Mouse (Mus musculus) ES-Bruce4 (cell line): ENCODE results near the gene Myl3.

Experiments used
- CTCF ChIP-seq: IDR thresholded peaks from one replicate; pipeline ENCODE4 v1.8.1; 2011; ENCODE audit warnings: low read depth, low read length
- POLR2A ChIP-seq: IDR thresholded peaks from one replicate; pipeline ENCODE4 v1.8.1; 2011; ENCODE audit warnings: low read length; ENCODE audit not compliant: insufficient read depth

DNA sequence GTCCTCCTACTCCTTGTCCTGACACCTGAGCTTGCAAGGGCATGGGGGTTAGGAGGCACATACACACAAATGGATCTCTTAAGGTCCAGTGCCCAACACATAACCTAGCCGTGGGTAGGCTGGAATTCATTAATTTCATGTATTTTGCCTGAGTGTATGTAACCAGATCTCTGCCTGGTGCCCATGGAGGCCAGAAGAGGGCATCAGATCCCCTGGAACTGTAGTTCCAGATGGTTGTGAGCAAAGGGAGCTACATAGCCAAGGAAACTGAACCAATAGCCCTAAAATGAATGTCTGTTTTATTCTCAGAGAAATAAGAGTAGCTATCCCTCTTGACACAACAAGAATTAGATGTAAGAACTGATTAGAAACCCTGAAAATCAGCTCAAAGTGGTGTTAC is 26.2 kb upstream of the Myl3 start:
- TF ChIP-seq CTCF (peak; percentile 6), POLR2A (no peak)
